Mouse (Mus musculus): ENCODE data around the gene Mtmr4.

DNA sequence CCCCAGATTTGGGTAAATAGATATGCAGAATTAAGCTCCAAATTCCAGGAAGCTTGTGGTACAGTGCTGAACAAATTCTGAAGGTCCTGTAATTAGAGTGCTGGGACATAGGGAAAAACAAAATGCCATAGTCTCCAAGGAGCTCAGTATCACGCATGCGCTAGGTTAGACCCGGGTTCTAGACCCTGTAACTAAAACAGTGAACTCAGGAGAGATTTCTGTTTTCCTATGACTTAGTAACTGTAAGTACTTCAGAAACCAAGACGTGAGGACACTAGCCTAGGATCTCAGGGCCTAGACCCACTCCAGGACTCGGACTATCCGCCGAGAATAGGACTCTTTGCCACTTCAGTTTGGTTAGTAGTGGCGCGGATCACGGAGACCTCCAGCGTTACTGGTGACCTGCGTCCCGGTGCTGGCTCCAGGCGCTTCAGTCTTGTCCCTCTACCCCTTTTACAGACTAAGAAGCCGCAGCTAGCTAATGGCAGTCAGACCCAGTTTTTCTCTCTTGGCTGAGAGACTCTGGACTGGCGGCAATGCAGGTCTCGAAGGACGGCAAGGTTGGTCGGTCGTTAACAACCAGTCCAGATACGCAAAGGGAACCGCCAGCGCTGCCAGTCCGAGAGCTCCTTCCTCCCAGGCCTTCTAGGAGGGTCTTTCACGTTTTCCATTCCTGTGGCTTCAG lies 979 bp upstream of the Mtmr4 start:
- TF ChIP-seq CTCF (IDR thresholded peaks at IDR 0.05; ENCODE audit: low read depth) (no peak), EP300 (IDR thresholded peaks at IDR 0.05; ENCODE audit: low read depth) (no peak)

Data from liver, postnatal 0 days (tissue).